Mouse (Mus musculus) MN1 (cell line): Measurements from ENCODE around the gene Spsb1.
A peak's percentile ranks its signal among the peaks of the same experiment; 100 is the strongest.

ENCODE experiments used
- DNase-seq: peaks from one replicate; pipeline ENCODE4 v3.0.0-alpha.2; 2016; ENCODE audit warnings: low spot score

Gene Spsb1

DNA sequence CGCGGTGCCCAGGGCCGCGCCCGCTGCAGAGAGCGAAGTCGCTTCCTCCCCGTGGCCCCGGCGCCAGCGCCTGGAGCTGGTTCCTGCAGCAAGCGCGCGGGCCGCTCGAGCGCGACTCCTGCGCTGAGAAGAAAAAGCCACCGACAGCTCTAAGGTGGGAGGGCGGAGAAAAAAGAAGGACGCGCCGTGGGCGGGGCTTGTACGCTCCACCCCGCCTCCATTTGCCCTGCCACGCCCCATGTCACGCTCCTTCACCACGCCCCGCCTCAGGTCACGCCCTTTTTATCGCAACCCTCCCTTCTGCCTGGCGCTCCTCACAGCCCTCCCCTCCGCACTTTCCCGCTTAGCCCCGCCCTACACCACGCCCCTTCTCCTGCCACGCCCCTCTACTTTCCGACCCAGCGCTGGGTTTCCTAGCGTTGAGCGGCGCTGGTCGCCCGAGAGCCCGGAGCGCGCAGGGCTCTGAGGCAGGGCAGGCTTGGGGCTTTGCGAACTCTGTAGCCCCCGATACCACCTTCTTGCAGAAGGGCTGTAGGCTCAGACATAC is at the start of gene Spsb1:
Spsb1 (minus strand) TSS at position 151 of the 547 bp plus-strand sequence.
- no peak for DNase-seq

GRCm38 (mm10) chr4:150003641-150004040 is 48.8 kb upstream of the Spsb1 start:
- no peak for DNase-seq

DNA sequence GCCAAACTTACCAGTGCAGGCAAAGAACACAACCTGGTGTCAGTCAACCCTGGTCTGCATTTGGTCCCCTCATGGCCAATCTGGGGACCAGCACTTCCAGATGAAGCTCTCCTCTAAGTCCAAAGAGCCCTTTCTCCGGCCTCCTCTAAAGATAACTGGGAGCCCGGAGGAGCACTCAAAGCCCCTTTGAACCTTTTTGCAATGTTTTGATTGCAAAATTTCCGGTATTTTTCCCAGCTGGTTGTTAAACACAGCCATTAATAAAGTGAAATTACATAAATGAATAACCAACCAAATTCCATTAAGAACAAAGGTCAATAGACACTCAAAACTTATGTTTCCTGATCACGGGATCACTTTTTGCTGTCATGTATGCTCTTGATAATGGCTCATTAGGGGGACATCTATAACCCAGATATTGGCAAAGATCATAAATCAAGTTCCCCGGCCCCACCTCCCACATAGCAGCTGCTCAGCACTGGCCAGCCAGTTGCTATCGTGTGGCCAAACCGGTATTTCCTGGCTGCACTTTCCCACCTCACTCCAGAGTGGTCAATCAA is 48.3 kb upstream of the Spsb1 start:
- no peak for DNase-seq

- DNase-seq = no peak
Observed at GRCm38 (mm10) chr4:150002021-150002528, 47.2 kb upstream of the Spsb1 start.

DNA sequence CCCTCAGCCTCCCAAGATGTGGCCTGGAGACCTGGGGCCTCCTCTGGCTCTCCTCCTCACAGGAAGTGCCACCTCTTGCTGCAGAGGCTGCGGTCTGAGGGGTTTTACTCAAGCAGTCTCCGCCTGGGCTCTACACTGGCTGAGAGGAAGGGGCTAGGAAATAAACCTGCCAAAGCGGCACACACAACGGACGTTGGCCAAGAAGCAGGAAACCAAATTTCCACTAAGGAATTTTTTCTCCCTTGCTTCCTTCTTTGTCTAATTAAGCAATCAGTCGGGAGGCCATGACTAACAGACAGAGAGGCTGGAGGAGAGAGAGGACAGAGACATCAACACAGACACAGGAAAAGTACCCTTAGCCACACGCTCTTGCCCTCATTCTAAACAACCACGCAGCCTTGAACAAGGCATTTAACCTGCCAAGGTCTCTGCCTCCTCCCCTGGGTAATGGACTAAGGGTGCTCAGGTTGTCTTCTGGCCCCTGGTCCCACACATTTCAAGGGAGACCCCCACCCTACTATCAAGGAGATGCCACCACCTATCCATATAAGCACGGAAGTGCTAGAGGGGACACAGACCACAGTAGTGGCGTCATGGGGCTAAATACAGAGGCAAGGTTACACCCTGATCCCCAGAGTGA is 46.5 kb upstream of the Spsb1 start:
- DNase-seq = no peak

DNA sequence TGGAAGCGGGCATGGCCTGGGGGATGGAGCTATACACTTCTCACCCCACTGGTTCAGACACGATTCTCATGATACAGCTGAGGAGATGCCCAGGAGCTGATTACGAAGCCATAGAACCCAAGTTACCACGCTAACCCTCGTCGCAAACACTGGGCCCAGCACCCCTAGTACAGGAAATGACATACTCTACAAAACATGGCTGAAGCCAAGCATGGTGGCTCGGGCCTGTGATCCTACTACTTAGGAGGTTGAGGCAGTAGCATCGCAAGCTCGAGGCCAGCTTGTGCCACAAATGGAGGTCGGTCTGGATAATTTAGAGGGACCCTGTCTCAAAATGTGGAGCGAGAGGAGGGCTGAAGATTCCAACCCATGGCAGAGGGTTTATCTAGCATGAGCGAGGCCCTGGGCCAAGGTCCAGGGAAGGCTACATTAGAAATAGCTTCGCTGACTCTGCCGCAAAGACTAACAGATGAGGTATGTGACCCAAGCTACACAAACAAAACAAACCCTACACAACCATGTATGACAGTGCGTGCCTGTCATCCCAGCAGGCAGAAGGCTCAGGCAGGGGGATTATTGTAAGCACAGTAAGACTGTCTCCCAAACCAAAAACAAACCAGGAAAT is 45.2 kb upstream of the Spsb1 start:
- no peak for DNase-seq

DNA sequence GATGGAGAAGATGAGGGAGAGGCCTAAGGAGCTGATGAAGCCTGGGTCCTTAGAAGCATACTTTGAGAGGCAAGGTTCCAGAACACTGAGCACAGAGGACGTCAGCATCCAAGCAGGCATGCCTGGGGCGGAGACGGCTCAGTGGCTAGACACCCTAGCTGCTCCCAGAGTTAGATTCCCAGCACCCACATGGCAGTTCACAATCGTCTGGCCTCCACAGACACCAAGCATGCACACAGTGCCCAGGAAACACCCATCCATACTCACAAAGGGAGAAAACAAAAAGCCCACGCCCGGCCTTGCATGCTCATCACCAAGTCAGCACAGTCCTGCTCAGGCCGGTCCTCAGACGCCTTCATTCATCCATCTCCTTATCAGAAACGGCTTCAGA is 44.7 kb upstream of the Spsb1 start:
- DNase-seq = no peak

- no peak for DNase-seq
Observed at GRCm38 (mm10) chr4:149998786-149999509, 44.1 kb upstream of the Spsb1 start.

DNA sequence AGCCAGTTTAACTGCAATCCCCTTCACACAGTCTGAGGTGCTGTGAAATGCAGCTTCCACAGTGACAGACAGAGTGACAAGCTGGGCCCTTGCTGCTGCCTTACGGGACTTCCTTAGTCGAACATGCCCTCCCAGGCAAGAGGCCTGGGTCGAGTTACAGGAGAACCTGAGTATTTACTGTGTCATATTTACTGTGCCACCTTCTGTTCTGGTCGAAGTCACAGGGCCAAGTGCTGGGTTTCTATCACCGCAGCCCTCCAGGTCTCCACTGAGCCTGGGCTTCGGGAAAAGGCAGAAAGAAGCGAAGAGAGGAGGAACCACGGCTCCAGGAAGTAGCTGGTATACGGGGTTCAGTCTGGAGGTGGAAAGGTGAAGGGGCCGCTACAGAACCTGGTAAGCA is 43.2 kb upstream of the Spsb1 start:
- no peak for DNase-seq

DNA sequence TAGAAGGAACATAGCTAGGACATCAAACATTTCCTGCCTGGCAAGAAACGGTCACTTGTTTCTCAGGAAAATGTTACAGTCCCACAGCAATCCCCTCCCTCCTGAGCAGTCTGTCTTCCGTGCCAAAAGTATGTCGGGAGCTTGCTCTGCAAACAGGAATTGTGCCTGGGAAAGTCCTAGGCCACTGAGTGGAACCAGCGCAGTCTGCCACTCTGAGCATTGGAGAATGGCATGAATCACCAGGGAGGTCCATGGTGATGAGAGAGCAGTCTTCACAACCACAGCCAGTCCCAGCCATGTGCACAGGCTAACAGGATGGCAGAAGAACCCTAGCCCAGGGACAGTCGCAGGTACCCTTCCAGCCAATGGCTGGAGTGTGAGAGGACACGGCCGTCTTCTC is 41.6 kb upstream of the Spsb1 start:
- no peak for DNase-seq

GRCm38 (mm10) chr4:149995911-149996310 is 41.1 kb upstream of the Spsb1 start:
- no peak for DNase-seq

- no peak for DNase-seq
Observed at GRCm38 (mm10) chr4:149994218-149994617, 39.4 kb upstream of the Spsb1 start.

DNA sequence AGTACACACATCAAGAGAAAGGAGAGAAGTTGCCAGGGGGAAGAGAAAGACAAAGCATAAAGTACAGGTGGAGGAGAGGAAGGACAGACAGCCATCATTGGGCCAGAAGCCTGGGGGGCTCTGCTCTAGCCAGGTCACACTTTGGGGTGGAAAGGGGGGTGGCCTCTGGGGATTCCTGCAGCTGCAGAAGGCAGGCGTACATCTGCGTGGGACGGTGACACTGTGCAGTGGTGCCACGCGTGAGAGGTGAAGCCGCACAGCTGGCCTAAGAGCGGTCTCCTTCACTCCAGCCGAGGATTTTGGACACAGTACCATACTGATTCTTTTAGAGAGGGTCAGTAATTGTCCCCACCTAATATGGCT is 37.8 kb upstream of the Spsb1 start:
- DNase-seq = no peak

DNA sequence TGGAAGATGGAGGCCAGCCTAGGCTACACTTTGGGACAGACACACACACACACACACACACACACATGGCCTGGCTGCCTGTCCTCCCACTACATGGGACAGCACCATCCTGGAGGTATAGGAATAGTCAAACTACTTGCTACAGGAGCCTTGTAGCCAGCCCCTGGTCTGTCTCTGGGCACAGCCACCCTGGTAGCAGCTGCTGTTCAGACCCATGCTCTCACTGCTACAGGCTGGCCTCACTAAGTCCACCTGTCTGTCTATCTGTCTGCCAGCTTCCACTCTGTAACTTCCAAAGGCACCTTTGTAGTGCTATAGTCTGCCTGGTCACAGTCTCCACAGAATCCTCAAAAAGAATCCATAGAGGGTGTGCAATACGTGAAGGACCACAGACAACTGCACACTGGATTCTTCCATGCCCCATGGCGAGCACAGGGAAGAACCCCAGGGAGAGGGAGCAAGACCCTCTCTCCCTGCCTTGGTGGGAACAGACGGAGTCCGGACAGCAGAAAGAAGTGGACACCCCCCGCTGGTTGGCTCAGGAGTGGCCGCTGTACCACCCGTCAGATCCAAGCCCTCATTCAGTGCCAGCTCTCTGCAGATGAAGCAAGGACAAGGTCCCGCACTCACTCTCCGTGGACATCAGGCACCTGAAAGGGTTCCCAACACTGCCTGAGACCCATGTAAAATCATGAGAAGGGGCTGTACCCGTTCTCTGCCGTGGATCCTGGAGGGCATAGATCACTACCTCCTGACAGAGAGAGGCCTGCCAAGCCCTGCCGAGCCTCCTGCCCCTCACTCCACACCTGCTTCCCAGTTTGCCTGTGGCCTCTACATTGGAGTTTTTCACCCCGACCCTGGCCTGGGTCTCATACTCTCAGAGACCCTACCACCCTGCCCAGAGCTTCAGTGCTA is 37.2 kb upstream of the Spsb1 start:
- DNase-seq = no peak

GRCm38 (mm10) chr4:149990954-149991633 is 36.3 kb upstream of the Spsb1 start:
- DNase-seq = no peak

GRCm38 (mm10) chr4:149990212-149990953 is 35.5 kb upstream of the Spsb1 start:
- DNase-seq = no peak

GRCm38 (mm10) chr4:149988931-149989556 is 34.2 kb upstream of the Spsb1 start:
- DNase-seq = peak; percentile 10

DNA sequence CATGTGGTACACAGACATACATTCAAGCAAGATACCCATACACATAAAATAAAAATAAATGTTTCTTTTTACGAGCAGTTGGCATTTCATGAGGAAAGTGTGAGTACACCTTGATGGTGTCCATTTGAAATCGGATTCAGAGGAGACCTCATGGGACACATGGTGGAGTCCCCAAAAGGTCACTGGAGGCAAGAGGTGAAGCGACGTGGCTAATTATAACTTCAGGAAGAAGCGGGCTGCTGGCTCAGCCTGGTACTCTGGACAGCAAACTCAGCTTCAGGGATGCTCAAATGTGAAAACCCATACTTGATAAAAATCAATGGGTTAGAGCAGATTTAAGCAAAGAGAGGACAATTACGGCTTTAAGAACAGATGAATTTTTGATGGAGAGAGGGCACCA is 33.5 kb upstream of the Spsb1 start:
- DNase-seq = no peak

- DNase-seq = no peak
Observed at GRCm38 (mm10) chr4:149986671-149987417, 32.0 kb upstream of the Spsb1 start.
